Mouse (Mus musculus) right cerebral cortex, adult 2 months (tissue): ENCODE measurements at regions not wholly inside any gene's neighbourhood (a gene's known extent, or its start where the extent isn't known, plus 50 kb on each side); places are given as distances from the start of the nearest gene placed in this dataset.

Experiments used
- DNase-seq, 2 experiments: peaks; one replicate each; pipeline ENCODE4 v3.0.0; 2021 to 2022; ENCODE audit warnings: low spot score in 2 of 2

GRCm38 (mm10) chr7:52399513-52399912 is 384.0 kb upstream of the 1700015G11Rik start:
- no peak for DNase-seq

GRCm38 (mm10) chr7:52391793-52392192 is 376.3 kb upstream of the 1700015G11Rik start:
- peak; percentile 54 to 73 for DNase-seq
